Mouse (Mus musculus): ENCODE results near the gene Taf4. TPM values are rescaled to one million over a fixed set of nuclear protein-coding genes. Genes with fewer than 3 reads are reported as not detected.

Gene Taf4
- total RNA-seq, 2 experiments from 2014 or later: 22.7 to 26.0 TPM

DNA sequence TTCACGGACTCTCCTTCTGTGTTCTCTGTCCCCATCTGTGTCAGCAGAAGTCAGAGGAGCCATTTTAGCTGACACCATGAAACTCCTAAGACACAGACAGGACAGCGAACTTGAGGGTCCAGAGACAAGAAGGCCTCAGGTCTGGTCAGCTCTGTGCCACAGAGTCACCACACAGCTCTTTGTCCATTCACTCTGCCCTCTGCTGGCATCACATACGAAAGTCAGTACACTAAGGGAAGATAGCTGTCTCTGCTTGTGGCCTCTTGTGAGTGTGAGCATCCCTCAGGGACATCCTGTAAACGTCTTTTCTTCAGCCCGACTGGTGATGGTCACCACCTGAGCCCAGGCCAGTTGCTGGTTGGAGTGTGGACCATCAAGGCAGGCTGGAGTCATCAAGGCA is 111.3 kb downstream of the Taf4 start:
- no peak for DNase-seq (ENCODE audit: low spot score in 2 of 2)

- DNase-seq (ENCODE audit: low spot score in 2 of 2): no peak
Observed at GRCm38 (mm10) chr2:179863266-179863665, 113.2 kb downstream of the Taf4 start.

- no peak for DNase-seq (ENCODE audit: low spot score in 2 of 2)
Observed at GRCm38 (mm10) chr2:179862676-179863075, 113.8 kb downstream of the Taf4 start.

Other genes with a start within 250 kb of the Taf4 start
- 10 to 100 TPM; 45.3 to 47.4 TPM for gene Lsm14b, start 48.3 kb upstream of the Taf4 start, total RNA-seq (2021)
- gene Psma7, start 65.8 kb upstream of the Taf4 start, total RNA-seq (2021): 100 to 1,000 TPM; 245 to 248 TPM
- 1 to 10 TPM; 8.9 to 9.6 TPM for gene Ss18l1, start 65.9 kb upstream of the Taf4 start, total RNA-seq (2021)
- gene Mtg2, start 93.9 kb upstream of the Taf4 start, total RNA-seq (2021): 10 to 100 TPM; 16.4 to 17.7 TPM
- under 1 TPM; 0.28 to 0.48 TPM for gene Hrh3, start 127.8 kb upstream of the Taf4 start, total RNA-seq (2021)
- gene Osbpl2, start 142.7 kb upstream of the Taf4 start, total RNA-seq (2021): 10 to 100 TPM; 35.1 to 37.2 TPM
- 100 to 1,000 TPM; 128 to 136 TPM for gene Adrm1, start 194.8 kb upstream of the Taf4 start, total RNA-seq (2021)
- gene Lama5, start 249.2 kb upstream of the Taf4 start, total RNA-seq (2021): 10 to 100 TPM; 47.5 to 66.5 TPM

Data from adrenal gland, postnatal 4 days (tissue).